Mouse (Mus musculus) embryo, embryonic 10 days (tissue): ENCODE data around the gene Pdxk.
"Not testable (repeated sequence)": the region's sequence is repeated elsewhere in the genome, so short reads cannot be mapped to it uniquely, and the experiment has no call there.

Experiments used
- DNase-seq: peaks from one replicate; pipeline ENCODE4 v3.0.0-alpha.2; 2015; ENCODE audit warnings: low spot score

Gene Pdxk

DNA sequence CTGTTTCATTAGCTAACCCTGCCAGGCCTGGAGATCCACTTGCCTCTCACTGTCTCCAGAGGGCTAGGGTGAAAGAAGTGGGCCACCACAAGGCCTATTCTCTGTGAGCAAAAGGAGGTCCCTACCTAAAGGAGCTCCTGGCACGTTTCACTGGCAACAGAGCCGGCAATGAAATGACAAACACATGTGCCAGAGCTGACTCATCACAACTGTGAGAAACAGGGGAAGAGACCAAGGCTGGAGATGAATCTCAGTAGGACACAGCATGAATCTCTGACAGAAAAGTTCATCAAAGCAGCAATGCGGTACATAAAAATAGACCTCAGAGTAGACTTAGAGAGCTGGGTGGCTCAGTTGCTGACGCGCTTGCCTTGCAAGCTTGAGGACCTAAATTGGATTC, 46.9 kb downstream of the Pdxk start:
- DNase-seq = no peak

DNA sequence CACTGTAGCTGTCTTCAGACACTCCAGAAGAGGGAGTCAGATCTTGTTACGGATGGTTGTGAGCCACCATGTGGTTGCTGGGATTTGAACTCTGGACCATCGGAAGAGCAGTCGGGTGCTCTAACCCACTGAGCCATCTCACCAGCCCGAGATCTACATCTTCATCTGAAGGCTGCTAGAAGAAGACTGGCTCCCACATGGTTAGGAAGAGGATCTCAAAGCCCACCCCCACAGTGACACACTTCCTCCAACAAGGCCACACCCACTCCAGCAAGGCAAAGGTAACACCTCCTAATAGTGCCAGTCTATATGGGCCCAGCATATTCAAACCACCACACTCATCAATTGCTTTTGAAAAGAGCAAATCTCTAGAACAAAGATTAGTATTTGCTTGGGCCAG, 49.8 kb downstream of the Pdxk start:
- not testable (repeated sequence) for DNase-seq

GRCm38 (mm10) chr10:78413152-78413520, 51.6 kb downstream of the Pdxk start:
- no peak for DNase-seq

DNA sequence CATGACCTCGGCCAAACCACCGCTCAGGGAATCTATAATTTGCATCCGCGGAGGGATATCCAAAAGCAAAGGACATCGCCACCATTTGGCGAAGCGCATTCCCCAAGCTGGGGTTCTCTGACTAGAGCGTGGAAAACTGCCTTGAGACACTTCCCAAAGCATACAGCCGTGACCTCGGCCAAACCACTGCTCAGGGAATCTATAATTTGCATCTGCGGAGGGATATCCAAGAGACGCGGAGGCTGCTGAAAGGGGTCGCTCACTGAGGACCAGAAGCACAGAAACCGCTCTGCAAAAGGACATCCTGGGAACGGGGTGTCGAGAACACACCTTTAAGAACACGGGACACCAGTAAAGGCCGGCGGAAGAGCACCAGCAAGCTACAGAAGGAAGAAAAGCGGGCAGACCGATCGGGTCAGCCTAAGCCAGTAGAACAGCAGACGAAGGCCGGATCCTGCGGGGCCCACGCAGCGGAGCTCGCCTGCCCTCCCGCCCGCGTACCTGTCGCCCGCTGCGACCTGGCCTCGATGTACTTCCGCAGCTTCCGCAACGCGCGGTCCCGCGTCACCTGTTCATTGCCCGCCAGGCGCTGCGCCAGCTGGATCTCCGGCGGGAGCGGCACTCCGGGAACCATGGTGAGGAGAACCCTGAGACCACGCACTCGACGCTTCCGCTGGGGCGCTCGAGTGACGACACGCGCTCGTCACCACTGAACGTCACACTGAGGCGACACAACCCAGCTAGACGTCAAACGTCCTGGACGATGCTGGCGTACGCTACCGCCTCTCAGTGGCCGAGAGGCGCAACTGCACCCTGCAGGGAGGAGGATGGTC, 52.2 kb downstream of the Pdxk start, which contains the start of gene Rrp1:
TSS of gene Rrp1 (minus strand) at position 725 of the 833 bp plus-strand sequence.
- DNase-seq = peak; percentile 98

DNA sequence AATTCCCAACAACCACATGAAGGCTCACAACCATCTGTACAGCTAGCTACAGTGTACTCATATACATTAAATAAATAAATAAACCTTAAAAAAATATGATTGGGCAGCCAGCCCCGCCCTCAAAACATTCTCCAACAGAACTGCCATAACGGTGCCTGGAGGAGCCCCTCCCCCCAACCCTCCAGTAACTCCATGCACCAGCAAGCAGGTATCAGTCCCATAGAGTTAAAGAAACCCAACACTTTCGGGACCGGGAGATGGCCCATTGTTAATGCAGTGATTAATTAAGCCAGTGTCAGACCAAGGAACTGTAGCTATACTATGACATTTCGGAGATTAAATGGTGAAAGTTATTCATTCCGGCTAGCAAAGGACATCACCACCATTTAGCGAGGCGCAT, 52.9 kb downstream of the Pdxk start:
- DNase-seq = no peak

DNA sequence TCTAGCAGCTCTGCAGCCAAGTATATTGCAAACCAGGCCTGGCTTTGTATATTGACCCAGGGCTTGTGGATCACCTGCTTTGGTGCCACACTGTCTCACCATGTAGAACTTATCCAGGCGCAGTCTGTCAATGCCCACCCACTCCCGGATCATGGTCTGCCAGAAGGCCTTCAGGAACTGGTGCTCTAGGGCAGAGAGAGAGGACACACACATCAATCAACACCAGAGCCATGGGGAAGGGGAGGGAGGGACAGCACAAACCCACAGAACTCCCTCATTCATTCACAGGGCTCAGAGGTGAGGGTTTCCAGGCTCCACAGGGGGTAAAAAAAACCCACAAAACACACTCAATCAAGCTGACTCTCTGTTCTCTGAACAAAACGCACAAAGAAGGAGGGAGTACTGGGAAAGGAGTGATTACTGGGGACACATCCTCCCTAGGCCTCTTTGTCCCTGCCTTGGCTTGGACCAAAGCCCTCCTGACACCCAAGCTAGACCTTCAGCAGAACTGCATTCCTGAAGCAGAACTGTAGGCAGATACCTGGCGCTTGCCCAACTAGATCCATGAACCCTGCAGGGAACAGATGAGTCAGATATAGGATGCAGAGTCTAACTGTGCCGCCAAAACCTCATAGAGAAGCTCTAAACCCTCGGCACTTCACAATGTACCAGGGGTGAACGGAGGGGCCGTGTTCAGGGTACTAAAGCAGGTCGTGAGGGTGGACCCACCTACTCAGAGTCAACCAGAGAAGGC, 55.6 kb downstream of the Pdxk start:
- DNase-seq = no peak

- DNase-seq = no peak
These were observed 57.6 kb downstream of the Pdxk start for GRCm38 (mm10) chr10:78407132-78407531.

GRCm38 (mm10) chr10:78406152-78406551, 58.6 kb downstream of the Pdxk start:
- no peak for DNase-seq

DNA sequence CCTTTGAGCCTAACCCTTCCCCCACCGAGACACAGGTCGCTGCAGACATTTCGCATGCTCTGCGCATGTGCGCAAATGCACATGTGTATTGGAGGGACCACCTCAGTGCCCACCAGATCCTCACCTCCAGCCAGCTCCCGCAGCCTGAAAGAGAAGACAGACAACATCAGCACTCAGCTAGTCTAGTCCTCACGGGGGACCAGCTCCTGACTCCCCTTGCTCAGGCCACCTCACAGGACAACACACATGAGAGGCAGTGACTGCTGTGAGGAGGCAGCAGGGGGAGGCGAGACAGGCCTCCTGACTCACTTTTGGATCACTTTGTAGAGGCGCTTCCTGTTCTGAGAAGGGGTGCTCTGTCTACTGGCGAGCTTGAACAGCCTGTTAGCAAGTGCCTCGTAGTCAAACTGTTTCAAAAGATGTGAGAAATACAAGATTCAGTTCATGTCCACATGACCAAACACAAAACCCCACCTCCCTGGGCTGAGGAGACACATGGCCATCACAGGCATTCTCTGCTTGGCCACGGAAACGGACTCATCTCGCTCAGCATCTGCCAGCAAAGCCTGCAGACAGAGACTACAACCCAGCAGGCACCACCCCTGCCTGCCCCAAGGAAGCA, 62.4 kb downstream of the Pdxk start:
- no peak for DNase-seq

DNA sequence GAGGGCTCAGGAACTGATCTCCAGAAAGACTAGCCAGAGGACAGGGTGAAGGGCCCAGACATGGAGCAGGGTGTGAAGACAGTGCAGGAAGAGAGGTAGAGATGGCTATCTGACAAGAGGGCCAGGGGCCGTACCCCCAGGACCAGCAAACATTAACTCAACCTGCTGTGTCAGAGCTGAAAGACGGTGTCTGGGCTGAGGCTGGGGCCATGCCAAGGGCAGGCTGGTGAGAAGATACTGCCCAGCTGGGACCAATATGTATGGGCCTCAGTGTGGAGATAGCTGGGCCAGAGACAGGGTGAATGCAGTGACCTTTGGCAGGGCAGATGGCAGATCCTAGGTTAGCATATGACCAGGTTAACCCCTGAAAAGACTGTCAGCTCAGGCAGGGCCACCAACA, 63.6 kb downstream of the Pdxk start:
- no peak for DNase-seq

- DNase-seq = peak; percentile 37
These were observed 65.6 kb downstream of the Pdxk start for GRCm38 (mm10) chr10:78399090-78399657.

GRCm38 (mm10) chr10:78396625-78396885, 68.2 kb downstream of the Pdxk start:
- no peak for DNase-seq

DNA sequence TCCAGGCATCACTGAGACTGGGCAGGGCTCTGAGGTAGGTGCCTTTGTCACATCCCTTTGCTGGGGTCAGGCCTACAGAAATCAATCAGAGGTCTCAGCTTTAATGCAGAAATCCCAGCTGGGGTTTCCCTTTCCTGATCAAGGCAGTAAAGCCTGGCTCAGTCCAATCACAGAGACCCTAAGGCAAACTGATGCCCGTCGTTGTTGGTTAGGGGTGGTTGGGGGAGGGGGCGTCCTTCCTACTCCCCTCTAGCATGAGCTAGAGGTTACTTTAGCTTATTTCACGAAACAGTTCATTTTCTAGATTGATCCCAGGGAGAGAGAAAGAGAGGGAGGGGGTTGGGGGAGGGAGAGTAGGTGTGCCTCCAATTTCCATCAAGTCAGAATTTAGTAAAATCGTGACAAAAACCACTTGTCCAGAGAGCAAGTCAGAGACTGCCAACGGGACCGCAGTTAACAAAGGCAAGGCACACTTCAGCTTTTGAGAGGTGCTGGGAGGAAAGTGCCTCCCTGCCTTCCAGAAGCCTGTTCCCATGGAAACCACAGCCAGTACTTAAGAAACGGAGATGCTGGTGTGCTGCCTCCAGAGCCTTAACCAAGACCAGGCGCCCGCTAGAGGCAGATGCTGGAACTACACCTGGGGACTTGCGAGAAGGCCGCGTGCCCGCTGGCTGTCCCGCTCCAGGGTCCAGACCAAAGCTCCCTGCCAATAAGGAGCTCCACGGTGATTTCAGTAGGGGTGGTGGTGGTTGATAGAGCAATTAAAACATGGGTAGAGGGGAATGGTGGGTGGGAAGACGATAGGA, 68.8 kb downstream of the Pdxk start:
- DNase-seq = peak; percentile 91

GRCm38 (mm10) chr10:78395377-78395776, 69.4 kb downstream of the Pdxk start:
- DNase-seq = no peak

- peak; percentile 78 for DNase-seq
These were observed 72.7 kb downstream of the Pdxk start for GRCm38 (mm10) chr10:78392072-78392471.

- DNase-seq = no peak
These were observed 73.7 kb downstream of the Pdxk start for GRCm38 (mm10) chr10:78390982-78391470.

DNA sequence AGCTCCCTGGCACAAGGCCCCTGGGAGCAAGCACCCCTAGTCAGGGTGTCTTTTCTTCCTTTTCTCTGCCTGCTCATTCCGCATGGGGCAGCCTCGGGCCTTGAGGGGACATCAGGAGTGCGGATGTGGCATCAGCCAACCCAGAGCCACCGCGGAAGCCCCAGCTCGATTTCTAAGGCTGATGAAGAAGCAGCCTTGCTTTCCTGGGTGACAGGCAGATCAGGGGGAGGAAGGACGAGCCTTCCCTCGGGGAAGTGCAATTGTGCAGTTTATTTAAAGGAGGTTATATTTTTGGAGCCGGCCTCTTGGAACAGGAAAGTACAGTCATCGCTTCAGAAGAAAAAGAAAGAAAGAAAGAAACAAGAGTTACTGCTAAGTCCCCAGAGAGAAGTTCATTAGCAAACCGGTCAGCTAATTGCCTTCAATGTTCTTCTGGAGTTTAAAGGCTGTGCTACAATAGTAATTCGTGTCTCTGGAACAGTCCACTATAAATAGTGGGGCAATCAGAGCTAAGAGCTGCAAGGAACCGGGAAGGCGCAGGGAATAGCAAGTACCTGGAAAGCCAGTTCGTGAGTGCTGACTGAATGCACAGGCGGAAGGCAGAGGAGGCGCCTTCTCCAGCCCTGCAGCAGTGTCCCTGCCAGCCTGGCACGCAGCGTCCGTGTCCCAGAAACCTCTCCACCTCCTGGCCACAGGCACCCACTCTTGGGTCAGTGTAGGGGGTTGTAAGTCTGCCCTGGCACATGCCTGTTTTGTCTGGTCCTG, 76.4 kb downstream of the Pdxk start:
- no peak for DNase-seq
